Mouse (Mus musculus): ENCODE measurements around the gene Smarcd2. TPM values are rescaled to one million over a fixed set of nuclear protein-coding genes. Genes with fewer than 3 reads are reported as not detected.

The Smarcd2 gene
- total RNA-seq, 1 experiment from 2014 or later: 274 TPM

DNA sequence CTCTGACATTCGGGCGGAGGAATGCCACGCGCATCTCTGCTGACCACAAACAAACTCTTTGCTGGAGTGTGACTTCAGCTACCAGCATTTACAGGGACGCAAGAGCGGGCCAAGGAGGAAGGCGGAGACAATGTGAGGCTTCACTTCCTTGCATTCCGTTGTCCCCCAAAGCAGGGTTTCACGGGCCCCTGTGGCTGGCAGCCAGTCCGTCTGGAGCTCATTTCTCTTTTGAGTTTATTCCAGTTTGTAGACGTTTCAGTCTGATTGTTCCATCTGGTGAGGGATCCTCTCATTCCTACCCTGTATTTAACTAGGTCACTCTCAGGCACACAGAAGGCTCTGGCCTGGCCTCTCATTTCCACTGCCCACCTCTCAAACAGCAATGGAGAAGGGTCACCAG, 14.2 kb upstream of the Smarcd2 start:
- no peak for ATAC-seq (replicated peaks in 1 of 2; ENCODE audit: insufficient read depth in 1 of 2, low FRiP score in 2 of 2, low TSS enrichment in 1 of 2, low read depth in 1 of 2, poor library complexity in 2 of 2, severe bottlenecking in 2 of 2)

DNA sequence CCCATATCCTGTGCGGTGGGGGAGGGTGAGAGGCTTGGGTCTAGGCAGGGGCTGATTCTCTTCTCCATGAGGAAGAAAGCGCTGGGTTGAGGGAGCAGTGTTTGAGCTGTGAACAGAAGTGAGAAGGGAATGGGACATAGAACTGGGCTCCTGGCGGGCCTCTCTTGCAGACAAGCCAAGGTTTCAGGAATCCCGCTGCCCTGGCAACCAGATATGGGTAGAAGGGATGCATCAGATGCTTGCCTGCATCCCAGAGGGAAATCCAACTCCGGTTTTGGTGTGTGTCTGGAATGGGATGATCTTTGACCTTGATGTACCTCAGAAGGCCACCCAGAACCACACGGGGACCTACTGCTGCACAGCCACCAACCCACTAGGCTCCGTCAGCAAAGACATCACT, 13.4 kb upstream of the Smarcd2 start:
- ATAC-seq (replicated peaks in 1 of 2; ENCODE audit: insufficient read depth in 1 of 2, low FRiP score in 2 of 2, low TSS enrichment in 1 of 2, low read depth in 1 of 2, poor library complexity in 2 of 2, severe bottlenecking in 2 of 2): 0 out of 4 replicates have a peak, but pooled peaks of 1 of the 2 experiments have one; percentile 12

DNA sequence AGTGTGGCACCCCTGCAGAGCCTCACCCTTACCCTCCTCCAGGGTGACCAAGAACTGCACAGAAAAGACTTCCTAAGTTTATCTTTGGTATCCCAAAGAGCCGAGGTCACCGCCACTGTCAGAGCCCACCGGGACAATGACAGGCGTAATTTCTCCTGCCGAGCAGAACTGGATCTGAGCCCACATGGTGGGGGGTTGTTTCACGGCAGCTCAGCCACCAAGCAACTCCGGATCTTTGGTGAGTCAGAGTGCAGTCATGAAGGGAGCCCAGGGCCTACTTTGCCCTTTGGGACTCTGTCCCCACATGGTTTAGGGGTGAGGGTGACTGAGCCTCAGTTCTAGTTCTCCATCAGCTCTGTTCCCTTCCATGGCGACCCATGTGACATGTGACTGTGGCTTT, 11.4 kb upstream of the Smarcd2 start:
- no peak for ATAC-seq (replicated peaks in 1 of 2; ENCODE audit: insufficient read depth in 1 of 2, low FRiP score in 2 of 2, low TSS enrichment in 1 of 2, low read depth in 1 of 2, poor library complexity in 2 of 2, severe bottlenecking in 2 of 2)

DNA sequence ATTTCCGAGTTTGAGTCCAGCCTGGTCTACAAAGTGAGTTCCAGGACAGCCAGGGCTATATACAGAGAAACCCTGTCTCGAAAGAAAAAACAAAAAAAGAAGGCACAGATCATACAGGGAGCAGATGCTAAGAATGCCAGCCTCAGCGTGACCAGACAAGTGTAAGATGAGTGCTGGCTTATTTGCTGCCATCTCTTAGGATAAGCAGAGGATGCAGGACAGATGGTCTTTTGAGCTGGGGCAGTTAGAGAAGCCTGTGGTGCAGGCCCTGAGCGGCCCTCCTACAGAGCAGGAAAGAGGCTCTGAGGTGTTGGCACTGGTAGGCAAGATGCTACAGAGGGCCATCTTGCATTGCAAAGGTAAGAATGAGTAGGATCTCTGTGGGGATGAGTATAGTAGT, 10.6 kb upstream of the Smarcd2 start:
- no peak for ATAC-seq (replicated peaks in 1 of 2; ENCODE audit: insufficient read depth in 1 of 2, low FRiP score in 2 of 2, low TSS enrichment in 1 of 2, low read depth in 1 of 2, poor library complexity in 2 of 2, severe bottlenecking in 2 of 2)

DNA sequence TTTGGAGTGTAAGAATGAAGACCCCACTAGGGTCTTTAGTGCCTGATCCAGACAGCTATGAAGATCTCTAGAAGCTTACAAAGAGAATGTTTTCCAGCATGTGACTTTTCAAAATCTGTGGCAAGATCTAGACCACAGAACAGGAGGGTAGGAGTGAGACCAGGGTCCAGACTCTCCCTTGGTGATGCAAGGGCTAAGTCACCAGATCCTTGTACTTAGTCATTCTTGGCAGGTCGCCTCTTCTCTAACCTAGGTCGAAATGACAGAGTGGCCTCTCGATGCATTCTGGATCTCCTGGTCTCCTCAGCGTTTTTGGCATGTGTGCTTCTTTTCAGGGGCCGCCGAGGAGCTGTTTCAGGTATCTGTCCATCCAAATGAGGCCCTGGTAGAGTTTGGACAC, 9.7 kb upstream of the Smarcd2 start:
- no peak for ATAC-seq (replicated peaks in 1 of 2; ENCODE audit: insufficient read depth in 1 of 2, low FRiP score in 2 of 2, low TSS enrichment in 1 of 2, low read depth in 1 of 2, poor library complexity in 2 of 2, severe bottlenecking in 2 of 2)

DNA sequence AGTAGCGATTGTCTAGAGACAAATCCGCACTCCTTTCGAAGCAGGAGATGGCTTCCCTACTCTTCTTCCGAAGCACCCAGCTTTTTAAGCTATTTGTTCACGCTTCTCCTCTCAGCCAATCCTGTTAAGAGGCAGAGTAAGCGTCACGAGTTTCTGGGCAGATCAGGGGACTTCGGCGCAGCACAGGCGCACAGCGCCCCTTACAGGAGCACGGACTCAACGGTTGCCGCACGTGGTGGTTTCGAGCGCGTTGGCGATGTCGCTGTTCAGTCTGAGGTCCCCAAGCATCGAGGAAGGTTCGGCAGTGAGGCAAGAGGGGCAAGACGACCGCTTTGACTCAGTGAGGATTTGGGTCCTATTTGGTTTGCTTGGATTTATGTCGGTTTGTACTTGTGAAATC, 3.7 kb upstream of the Smarcd2 start, which contains the start of gene Tcam1:
Gene Tcam1 (plus strand): TSS at position 219 of the 400 bp plus-strand sequence.
- peak; percentile 80 to 82 for ATAC-seq (replicated peaks in 1 of 2; ENCODE audit: insufficient read depth in 1 of 2, low FRiP score in 2 of 2, low TSS enrichment in 1 of 2, low read depth in 1 of 2, poor library complexity in 2 of 2, severe bottlenecking in 2 of 2)

DNA sequence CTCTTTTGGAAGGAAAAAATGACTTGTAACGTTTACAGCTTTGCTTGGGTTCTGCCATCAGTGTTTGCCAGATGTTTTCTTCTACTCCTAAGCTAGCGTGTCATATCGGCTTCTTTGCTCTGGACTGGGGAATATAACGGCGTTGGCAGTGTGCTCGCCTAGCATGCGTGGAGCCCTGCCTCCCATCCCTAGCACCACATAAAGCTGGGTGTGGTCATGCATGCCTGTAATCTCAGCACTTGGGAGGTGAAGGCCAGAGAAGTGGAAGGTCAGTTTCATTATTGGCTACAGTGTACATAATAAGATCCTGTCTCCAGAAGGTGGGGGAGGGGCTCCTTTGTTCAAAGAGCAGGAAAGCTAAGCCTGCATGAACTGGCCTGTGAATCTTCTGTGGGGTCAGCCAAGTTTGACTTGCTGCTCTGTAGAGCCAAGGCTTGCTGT, 2.2 kb upstream of the Smarcd2 start:
- no peak for ATAC-seq (replicated peaks in 1 of 2; ENCODE audit: insufficient read depth in 1 of 2, low FRiP score in 2 of 2, low TSS enrichment in 1 of 2, low read depth in 1 of 2, poor library complexity in 2 of 2, severe bottlenecking in 2 of 2)

DNA sequence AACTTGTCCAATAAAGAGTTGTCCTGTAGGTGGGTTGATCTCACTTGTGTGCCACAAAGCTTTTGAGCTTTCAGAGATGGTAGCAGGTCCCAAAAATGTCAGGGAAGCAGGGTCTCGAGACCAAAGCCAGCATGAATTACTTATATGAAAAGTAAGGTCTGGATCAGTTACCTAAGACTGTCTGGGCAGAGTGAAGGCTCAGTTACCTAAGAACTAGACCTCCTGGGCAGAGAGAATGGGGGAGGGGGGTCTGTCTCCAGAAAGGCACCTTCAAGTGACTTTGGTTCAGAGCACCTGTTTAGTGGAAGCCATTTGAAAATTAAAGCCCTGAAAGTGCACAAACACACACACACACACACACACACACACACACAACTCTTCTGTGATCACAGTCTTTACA, 1.6 kb upstream of the Smarcd2 start:
- ATAC-seq (replicated peaks in 1 of 2; ENCODE audit: insufficient read depth in 1 of 2, low FRiP score in 2 of 2, low TSS enrichment in 1 of 2, low read depth in 1 of 2, poor library complexity in 2 of 2, severe bottlenecking in 2 of 2): no peak

DNA sequence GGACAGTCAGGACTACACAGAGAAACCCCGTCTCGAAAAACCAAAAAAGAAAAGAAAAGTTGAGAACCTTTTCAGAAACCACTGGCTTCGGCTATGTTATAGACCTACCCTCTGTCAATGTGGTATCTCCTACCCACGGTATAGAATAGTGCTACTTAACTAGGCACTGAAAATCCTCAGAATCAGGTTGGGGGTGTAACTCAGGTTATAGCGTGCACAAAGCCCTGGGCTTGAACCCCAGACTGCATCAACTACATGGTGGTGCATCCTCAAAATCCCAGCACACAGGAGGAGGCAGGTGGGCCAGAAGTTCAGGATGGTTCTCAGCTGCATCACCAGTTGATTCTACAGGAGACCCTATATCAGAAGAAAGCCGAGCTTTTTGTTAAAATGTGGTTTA, 1.0 kb upstream of the Smarcd2 start:
- ATAC-seq (replicated peaks in 1 of 2; ENCODE audit: insufficient read depth in 1 of 2, low FRiP score in 2 of 2, low TSS enrichment in 1 of 2, low read depth in 1 of 2, poor library complexity in 2 of 2, severe bottlenecking in 2 of 2): no peak

DNA sequence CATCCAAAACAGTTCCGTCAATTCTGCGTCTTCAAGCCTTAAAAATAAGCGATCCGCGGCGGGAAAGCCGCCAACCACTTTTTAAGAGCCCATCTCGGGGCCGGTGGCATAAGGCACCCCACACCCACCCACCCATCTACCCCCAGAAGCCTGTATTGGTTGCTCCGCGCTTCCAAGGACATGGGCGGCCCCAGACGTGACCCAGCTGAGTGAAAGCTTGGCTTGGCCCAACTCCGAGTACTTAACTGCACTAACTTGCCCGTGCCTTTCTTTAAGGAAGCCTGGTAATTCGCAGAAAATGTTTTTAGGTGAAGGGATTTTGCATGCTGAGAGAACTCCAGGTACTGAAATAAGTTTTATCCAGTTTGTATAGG, 526 bp upstream of the Smarcd2 start:
- no peak for ATAC-seq (replicated peaks in 1 of 2; ENCODE audit: insufficient read depth in 1 of 2, low FRiP score in 2 of 2, low TSS enrichment in 1 of 2, low read depth in 1 of 2, poor library complexity in 2 of 2, severe bottlenecking in 2 of 2)

DNA sequence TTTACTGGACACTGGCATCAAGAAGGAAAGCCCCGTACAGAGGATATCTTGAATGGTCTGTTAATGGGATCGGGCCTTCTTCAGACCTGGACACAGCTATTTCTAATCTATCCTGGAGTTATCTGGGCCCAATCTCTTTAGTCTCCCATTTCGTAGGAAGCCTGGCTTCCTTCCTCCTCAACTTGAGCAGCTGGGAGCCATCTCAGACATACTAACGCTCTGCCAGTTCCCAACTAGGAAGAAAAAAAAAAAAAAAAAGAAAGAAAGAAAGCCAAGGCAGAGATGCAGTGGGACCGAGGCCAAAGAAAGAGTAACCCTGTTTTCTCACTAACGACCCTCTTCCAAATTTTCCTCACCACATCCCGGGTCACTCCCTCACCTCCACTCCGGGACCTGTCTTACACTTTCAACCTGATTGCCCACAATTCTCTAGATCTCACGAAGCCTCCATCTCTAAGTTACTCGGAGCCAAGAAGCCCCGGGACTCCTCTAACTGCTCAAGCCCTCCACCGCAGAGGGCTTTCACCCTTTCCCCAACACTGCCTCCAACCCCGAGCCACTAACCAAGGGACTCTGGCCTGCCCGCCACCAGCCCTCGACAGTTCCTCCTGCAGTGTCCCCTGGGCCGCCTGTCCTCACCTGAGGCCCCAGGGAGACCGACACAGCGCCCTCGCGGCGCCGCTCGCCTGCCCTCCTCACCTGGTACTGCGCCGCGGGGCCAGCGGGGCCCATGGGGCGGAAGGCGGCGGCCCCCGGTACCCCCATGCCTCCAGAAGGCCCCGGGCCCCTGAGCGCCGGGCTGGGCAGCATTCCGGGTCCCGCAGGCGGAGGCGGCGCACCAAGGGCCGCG, 753 bp downstream of the Smarcd2 start:
- ATAC-seq (replicated peaks in 1 of 2; ENCODE audit: insufficient read depth in 1 of 2, low FRiP score in 2 of 2, low TSS enrichment in 1 of 2, low read depth in 1 of 2, poor library complexity in 2 of 2, severe bottlenecking in 2 of 2): no peak

DNA sequence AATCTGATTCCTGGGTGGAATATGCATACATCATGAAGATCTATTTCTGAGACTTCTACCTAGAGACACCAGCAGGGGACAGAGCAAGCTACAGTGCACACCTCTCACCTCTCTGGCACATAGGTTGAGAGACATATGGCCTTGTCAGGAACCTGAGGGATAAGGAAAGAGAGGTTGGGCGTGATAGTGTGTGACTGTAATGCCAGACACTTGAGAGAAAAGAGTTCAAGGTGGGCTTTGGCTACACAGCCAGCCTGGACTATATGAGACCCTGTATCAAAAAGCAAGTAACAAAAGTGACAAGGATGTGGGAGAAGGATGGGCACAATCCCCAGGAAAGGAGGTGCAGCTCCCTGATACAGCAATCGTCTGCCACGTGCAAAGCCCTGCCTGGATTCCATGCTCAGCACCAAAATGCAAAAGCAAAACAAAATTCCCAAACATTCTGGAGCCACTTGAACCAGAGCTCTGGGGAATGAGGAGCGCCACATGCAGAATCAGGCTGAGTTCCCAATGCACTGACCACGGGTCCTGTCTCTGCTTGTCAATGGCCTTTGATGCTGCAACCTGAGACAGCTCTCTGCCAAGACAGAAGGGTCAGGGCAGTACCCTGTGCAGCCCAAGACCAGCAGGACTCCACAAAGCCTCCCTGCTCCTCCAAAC, 1.5 kb downstream of the Smarcd2 start:
- no peak for ATAC-seq (replicated peaks in 1 of 2; ENCODE audit: insufficient read depth in 1 of 2, low FRiP score in 2 of 2, low TSS enrichment in 1 of 2, low read depth in 1 of 2, poor library complexity in 2 of 2, severe bottlenecking in 2 of 2)

DNA sequence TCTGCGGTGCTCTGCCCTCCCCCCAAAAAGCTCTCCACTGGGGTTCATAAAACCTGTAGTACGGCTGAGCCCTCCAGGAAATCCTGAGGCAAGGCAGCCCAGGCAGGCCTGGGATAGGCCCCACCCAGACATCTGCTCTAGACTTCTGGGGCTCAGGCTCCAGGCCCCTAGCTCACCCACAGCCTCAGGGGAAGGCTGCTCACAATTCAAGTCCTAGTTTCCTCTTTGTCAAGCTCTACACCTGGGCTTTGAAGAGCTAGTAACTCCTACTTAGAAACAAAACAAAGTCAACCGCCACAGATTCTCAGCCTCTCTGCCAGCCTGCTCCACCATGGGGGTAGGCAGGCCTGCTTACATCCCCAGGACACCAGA, 3.7 kb downstream of the Smarcd2 start:
- peak; percentile 34 to 45; a peak in 2 of 4 replicates for ATAC-seq (replicated peaks in 1 of 2; ENCODE audit: insufficient read depth in 1 of 2, low FRiP score in 2 of 2, low TSS enrichment in 1 of 2, low read depth in 1 of 2, poor library complexity in 2 of 2, severe bottlenecking in 2 of 2)

DNA sequence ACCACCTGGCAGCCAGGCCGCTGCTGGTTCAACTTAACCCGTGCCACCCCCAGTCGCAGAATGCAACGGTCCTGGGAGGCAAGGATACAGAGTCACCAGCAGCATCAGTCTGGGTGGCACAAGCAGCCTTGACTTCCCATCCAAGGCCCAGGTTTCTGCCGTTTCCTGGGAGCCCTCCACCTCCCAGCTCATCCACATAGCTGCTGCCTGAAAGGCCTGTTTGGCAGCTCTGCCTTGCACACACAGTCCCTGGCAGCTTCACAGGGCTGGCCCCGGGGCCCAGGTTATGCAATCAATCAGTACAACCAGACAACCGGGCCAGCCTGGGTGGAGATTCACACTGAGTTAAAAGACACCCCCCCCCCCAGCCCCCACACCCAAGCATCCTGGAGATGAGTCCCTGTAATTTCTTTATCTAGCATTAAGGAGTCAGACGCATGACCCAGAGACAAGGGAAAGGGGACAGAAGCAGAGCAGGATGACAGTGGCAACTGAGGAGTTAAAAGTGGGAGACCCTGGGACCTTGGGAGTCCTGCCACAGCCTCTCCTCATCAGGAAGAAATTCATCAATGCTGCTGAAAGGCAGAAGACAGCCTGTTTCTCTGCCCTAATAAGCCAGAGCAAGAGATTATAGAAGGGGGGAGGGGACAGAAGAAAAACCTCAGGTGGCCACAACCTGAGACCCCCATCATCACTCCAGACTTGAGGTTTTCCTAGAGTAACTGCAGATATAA, 4.3 kb downstream of the Smarcd2 start:
- ATAC-seq (replicated peaks in 1 of 2; ENCODE audit: insufficient read depth in 1 of 2, low FRiP score in 2 of 2, low TSS enrichment in 1 of 2, low read depth in 1 of 2, poor library complexity in 2 of 2, severe bottlenecking in 2 of 2): no peak

DNA sequence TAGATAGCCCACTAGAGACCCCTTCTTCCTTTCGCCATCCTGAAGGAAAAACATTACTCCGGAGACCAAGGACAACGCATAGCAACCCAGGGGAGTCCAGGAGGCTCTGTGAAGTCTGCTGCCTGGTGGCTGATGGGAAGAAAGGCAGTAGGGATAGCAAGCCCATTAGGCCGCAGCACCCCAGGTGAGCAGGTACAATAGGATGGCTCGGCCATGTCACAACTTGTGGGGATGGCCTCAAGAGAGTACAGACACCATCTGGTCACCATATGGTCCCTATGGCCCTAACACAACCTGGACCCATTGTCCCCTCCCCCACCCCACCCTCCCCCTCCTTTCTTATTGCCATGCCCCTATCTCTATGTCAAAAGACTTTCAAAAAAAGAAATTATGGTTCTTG, 4.9 kb downstream of the Smarcd2 start:
- ATAC-seq (replicated peaks in 1 of 2; ENCODE audit: insufficient read depth in 1 of 2, low FRiP score in 2 of 2, low TSS enrichment in 1 of 2, low read depth in 1 of 2, poor library complexity in 2 of 2, severe bottlenecking in 2 of 2): no peak

DNA sequence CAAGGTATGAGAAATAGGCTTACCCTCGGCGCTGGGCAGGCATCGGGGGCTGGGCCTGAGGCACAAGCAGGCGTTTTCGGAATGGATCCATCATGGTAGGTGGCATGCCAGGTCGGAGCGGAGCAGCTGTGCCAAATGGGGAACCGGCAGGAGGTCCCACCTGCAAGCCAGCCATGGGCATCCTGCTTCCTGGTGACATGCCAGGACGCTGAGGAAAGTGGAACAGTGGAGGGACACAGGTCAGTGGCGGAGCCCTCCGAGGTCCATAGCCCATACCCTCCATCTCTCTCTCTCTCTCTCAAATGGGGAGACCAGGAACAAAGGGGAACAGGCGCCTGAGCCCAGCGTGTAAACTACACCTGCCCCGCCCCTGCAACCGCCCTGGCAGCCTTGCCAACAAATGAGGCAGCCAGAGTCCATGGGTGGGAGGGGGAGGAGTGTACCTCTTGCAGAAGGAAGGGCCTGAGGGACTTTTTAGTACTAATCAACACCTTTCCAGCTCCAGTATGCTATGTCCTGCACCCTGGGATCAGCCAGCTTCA, 5.4 kb downstream of the Smarcd2 start:
- peak in 1 of 2 experiments; percentile 40; a peak in 2 of 4 replicates for ATAC-seq (replicated peaks in 1 of 2; ENCODE audit: insufficient read depth in 1 of 2, low FRiP score in 2 of 2, low TSS enrichment in 1 of 2, low read depth in 1 of 2, poor library complexity in 2 of 2, severe bottlenecking in 2 of 2)

DNA sequence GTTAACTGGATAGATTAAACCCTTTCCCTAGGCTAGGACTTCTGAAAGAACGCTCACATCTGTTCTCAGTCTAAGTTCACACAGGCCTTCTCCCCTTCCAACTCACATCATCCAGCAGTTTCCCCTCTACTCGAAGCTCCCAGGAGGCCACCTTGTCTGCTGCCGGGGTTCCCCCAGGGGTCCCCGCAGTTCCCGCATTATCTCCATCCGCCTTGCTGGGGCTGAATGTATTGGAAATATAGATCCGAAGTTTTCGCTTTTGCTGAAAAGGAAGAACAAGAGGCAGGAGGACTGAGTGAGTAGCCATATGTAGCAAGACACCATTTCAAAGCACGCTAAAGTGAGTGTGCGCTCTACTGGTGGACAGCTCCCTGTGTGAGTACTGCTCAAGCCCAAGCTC, 6.3 kb downstream of the Smarcd2 start:
- no peak for ATAC-seq (replicated peaks in 1 of 2; ENCODE audit: insufficient read depth in 1 of 2, low FRiP score in 2 of 2, low TSS enrichment in 1 of 2, low read depth in 1 of 2, poor library complexity in 2 of 2, severe bottlenecking in 2 of 2)

DNA sequence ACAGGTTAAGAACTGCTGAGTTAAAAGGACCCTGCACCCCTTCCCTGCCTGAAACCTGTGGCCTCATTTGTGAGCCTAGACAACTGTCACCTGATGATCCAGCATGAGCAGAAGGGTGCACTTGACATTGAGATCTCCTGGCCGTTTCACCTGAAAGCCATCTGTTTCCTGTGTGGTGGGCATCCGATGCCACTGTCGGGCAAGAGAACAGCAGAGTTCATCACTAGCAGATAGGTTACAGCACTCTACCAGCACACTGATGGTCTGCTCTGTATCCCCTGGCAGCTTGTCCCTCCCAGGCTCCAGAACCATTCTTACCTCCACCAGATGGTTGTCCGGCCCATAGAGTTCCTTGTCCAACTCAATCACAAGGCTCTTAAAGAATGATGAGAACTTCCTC, 7.2 kb downstream of the Smarcd2 start:
- no peak for ATAC-seq (replicated peaks in 1 of 2; ENCODE audit: insufficient read depth in 1 of 2, low FRiP score in 2 of 2, low TSS enrichment in 1 of 2, low read depth in 1 of 2, poor library complexity in 2 of 2, severe bottlenecking in 2 of 2)
